28 mouse cellular contexts compared by ENCODE assay signal in genomic region chr13:56299336-56299735, GRCm38 (mm10). TPM values are rescaled to one million over a fixed set of nuclear protein-coding genes. Genes with fewer than 3 reads are reported as not detected.
"Had no signal": no experiment of that assay in that cellular context is flagged by ENCODE, and none has a peak within 500 bp of the region (broad histone marks: within the 10 kb centered on the region; RNA-seq: fewer than 3 reads in every experiment).

No protein-coding gene starts in this region.

- ATAC-seq: midbrain, embryonic 15.5 days had no signal

- H3K9ac ChIP-seq: kidney, embryonic 15.5 days; liver, embryonic 13.5 days; lung, embryonic 15.5 days; midbrain, embryonic 12.5 days; midbrain, embryonic 15.5 days; neural tube, embryonic 13.5 days; stomach, embryonic 15.5 days had no signal

- H3K27ac ChIP-seq: kidney, embryonic 15.5 days; left cerebral cortex, adult 2 months; liver, embryonic 13.5 days; lung, embryonic 15.5 days; macrophage; midbrain, embryonic 12.5 days; midbrain, embryonic 15.5 days; neural tube, embryonic 13.5 days; stomach, embryonic 15.5 days had no signal

- H3K4me1 ChIP-seq: liver, embryonic 13.5 days had no signal

- H3K4me2 ChIP-seq: kidney, embryonic 15.5 days; liver, embryonic 13.5 days; lung, embryonic 15.5 days; midbrain, embryonic 12.5 days; midbrain, embryonic 15.5 days; neural tube, embryonic 13.5 days; stomach, embryonic 15.5 days had no signal

- H3K36me3 ChIP-seq: kidney, embryonic 15.5 days; liver, embryonic 13.5 days; lung, embryonic 15.5 days; midbrain, embryonic 12.5 days; midbrain, embryonic 15.5 days; neural tube, embryonic 13.5 days; stomach, embryonic 15.5 days had no signal

- H3K9me3 ChIP-seq: kidney, embryonic 15.5 days; liver, embryonic 13.5 days; lung, embryonic 15.5 days; midbrain, embryonic 12.5 days; midbrain, embryonic 15.5 days; neural tube, embryonic 13.5 days; stomach, embryonic 15.5 days had no signal

- DNase-seq: kidney, adult 11 months; kidney, adult 8-10 months; kidney, postnatal 10 days; kidney, postnatal 4 days; liver, embryonic 13.5 days; lung, postnatal 14 days; retina, postnatal 1 day; right cerebral cortex, postnatal 25 days; spleen, adult 18-20 months; thymus, postnatal 25 days had no signal

- H3K4me3 ChIP-seq: kidney, embryonic 15.5 days; left cerebral cortex, adult 2 months; liver, embryonic 13.5 days; lung, embryonic 15.5 days; midbrain, embryonic 12.5 days; midbrain, embryonic 15.5 days; myocyte; neural tube, embryonic 13.5 days; stomach, embryonic 15.5 days had no signal

RNA-seq across cellular contexts. Expression of gene Cxcl14, which starts 3.0 kb away (rescaled TPM):
- total RNA-seq: megakaryocyte-erythroid progenitor cell, adult 5-6 weeks; monocyte, adult 5-6 weeks; neutrophil, adult 5-6 weeks had no signal
- polyA plus RNA-seq: myocyte had no signal

RNA-seq across cellular contexts. Expression of gene Neurog1, which starts 47.4 kb away (rescaled TPM):
- total RNA-seq: left cerebral cortex, adult 2 months; left cerebral cortex, postnatal 10 days; left cerebral cortex, postnatal 36 days; liver, adult 2 months; megakaryocyte-erythroid progenitor cell, adult 5-6 weeks; monocyte, adult 5-6 weeks; neutrophil, adult 5-6 weeks had no signal
- polyA plus RNA-seq: kidney, embryonic 15.5 days; limb, embryonic 11.5 days; liver, adult 2 months; liver, embryonic 13.5 days; liver, embryonic 16.5 days; lung, embryonic 15.5 days; macrophage; myocyte; stomach, embryonic 15.5 days; thymus, postnatal 0 days had no signal
